Mouse (Mus musculus) liver, embryonic 14.5 days (tissue): ENCODE measurements around the gene Pole3.
A peak's percentile ranks its signal among the peaks of the same experiment; 100 is the strongest.

Experiments used
- CTCF ChIP-seq: IDR thresholded peaks from 2 replicates; pipeline ENCODE4 v1.5.1; 2016; ENCODE audit warnings: antibody characterized with exemption, low read depth, control low read depth
- EP300 ChIP-seq: IDR thresholded peaks from 2 replicates; pipeline ENCODE4 v1.6.1; 2016; ENCODE audit warnings: antibody characterized with exemption, low read depth

DNA sequence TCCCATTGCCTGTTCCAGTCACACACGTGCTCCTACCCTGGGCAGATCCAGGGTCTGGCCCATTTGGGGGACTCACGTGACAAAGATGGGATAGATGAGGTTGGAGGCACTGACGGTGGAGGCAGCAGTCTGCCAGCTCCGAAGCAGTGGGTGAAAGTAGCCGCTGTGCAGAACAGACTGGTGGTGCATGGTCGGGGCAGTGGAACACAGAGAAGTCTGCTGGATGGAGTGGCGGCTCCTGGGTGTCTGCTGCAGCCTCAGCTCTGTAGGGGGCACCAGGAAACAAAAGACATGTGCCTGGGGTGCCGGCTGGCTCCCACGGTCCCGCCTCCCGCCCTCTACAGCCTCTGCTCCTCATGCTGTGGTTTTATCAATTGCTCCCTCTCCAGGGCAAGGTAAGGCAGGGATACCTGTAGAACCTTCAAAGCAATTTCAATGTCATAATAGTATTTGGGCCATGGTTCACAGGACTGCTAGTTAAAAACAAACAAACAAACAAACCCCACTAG lies 10.8 kb downstream of the Pole3 start:
- peak; percentile 24; the same call in 1 of the 2 replicates for TF ChIP-seq CTCF
- TF ChIP-seq EP300 = no peak
